Mouse (Mus musculus): ENCODE results near the gene Gsx1.

Gene Gsx1

GRCm38 (mm10) chr5:147188571-147188975 is at the start of gene Gsx1:
Gene Gsx1 (plus strand): TSS chr5:147188696.
- in situ Hi-C loops (cut with MboI, MseI): no loop called here

GRCm38 (mm10) chr5:147147340-147147739 is 41.2 kb upstream of the Gsx1 start:
- in situ Hi-C loops (cut with MboI, MseI): loop anchor here in 1 of 2 experiments (5.0 kb wide), 1 partner anchor 65 kb away; no protein-coding TSS in a partner anchor

GRCm38 (mm10) chr5:147154806-147155371 is 33.6 kb upstream of the Gsx1 start:
- in situ Hi-C loops (cut with MboI, MseI): no loop called here

DNA sequence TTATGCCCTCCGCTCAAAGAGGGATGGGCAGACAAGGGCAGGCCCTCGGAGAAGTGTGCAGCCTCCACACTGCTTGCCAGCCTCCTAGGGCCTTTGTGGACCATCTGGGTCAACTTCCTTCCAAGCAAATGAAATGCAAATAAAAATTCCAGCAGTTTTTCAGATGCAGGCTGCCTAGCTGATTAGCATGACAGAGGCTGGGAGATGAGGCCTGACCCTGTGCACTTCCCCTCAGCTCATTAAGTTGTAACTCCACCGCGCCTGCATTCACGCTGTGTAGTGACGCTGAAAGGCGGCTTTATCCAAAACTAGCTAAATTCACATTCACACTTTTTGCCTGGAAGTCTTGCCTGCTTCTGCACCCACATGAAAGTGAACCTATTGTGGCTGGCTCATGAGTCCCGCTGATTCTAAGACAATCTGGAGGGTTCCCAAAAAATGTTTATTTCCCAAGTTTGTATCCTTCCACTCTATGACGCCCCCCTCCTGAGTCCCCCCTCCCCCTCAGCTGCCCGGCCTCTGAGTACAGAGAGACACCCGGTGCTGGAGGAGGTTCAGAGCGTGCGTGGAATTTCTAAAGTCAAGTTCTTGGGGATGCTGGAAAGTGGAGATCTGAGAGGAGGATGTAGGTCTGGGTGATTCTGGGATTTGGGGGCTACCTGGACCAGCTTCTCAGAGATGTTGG is 32.9 kb upstream of the Gsx1 start:
- in situ Hi-C loops (cut with MboI, MseI): no loop called here

DNA sequence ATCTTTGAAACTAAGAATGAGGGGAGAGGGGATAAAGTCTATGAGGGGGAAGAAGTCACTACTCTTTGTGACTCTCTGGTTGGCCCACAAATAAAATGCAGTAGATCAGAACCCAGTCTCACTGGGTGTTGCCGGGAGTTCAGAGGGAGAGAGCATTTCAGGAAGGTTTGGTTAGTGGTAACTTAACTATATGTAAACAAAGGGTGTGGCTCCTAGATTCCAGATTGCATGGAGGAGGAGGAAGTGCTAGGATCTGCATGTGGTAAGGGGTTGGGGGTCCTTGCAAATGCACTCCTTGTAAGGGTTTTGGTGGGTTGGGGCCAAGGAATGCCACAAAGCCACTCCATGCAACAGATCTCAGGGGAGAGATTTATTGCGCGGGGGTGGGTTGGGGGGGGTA is 32.1 kb upstream of the Gsx1 start:
- in situ Hi-C loops (cut with MboI, MseI): no loop called here

- in situ Hi-C loops (cut with MboI, MseI): no loop called here
Measured at GRCm38 (mm10) chr5:147157441-147157840, 31.1 kb upstream of the Gsx1 start.

- in situ Hi-C loops (cut with MboI, MseI): no loop called here
Measured at GRCm38 (mm10) chr5:147159320-147159719, 29.2 kb upstream of the Gsx1 start.

DNA sequence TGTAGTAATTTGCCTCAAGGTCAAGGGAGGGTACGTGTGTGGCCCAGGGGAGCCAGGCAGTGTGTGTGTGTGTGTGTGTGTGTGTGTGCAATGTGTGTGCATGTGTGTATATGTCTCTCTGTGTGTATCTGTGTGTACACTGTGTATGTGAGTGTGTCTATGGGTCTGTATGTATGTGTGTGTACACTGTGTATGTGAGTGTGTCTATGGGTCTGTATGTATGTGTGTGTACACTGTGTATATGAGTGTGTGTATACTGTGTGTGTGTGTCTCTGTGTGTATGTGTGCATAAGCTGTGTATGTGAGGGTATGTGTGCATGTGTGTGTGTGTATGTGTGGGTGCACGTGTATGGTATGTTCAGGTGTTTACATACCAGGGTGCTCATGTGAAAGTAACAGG is 28.7 kb upstream of the Gsx1 start:
- in situ Hi-C loops (cut with MboI, MseI): no loop called here

GRCm38 (mm10) chr5:147165060-147165459 is 23.4 kb upstream of the Gsx1 start:
- in situ Hi-C loops (cut with MboI, MseI): no loop called here

DNA sequence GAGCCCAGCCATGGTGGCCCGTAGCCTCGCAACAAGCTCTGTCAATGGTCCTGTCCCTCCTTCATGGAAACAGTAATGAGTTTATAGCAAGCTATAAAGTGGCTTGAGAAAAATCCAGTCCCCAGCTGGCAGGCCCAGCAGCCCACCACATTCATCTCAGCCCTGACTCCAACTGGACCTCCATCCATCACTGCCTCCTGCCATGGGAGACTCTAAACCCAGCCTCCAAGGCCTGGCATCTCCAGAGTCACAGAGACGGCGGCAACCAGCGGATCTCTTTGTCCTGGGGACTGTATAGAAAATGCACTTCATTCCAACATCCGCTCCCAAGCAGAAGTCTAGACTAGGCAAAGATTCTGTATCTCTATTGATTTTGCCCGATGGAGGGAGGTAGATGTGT is 18.4 kb upstream of the Gsx1 start:
- in situ Hi-C loops (cut with MboI, MseI): no loop called here

- in situ Hi-C loops (cut with MboI, MseI): no loop called here
Measured at GRCm38 (mm10) chr5:147174046-147174445, 14.4 kb upstream of the Gsx1 start.

DNA sequence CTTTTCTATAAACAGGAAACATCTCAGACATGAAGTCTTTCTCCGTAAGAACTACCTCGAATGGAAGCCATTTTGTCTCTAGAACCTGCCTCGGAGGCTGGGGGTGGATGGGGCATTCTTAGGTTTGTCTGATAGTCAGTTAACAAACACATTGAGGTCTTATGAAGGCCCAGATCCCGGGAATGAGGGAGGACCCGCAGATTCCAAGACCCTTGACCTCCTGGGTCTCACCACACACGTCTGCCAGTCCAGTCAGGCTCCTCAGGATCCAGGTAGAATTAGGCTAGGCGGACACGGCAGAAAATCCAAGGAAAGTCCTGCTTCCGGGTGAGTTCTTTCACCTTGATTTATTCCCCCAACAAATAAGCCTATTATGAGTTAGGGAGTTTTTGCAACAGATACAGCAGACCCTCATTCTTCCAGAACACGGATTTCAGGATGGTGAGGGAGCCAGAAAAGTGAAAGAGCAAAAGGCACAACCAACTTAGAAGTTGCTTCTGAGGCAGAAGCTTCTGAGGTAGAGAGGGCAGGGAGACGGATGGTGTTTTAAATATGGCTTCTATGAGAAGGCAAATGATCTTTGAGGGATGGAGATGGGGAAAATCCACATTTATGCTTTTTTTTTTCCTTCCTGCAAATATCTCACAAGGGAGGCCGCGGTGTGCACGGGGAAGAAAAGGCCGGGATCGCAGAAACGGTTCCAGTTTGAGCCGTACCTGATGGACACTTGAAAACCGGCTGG is 3.2 kb upstream of the Gsx1 start:
- in situ Hi-C loops (cut with MboI, MseI): no loop called here

DNA sequence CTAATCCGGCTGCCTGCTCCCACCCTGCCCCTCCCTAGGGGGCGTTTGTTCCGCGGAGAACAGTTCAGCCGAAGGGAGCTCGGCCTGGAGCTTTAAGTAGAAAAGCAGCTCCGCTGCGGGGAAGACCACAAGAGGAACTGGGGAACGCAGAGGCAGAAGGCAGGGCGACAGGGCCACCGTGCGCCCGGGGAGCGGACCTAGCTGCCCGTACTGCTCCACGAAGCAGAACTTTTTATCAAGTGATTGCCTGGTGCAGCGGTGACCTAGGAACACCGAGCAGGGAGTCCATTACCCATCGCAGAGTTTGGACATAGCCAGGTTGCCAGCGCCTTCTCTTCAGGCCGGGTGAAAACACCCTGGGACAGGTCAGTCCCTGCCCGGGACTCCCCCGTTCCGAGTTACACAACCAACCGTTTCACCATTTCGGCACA is 2.5 kb upstream of the Gsx1 start:
- in situ Hi-C loops (cut with MboI, MseI): no loop called here

GRCm38 (mm10) chr5:147186781-147187551 is 1.5 kb upstream of the Gsx1 start:
- in situ Hi-C loops (cut with MboI, MseI): no loop called here

- in situ Hi-C loops (cut with MboI, MseI): no loop called here
Measured at GRCm38 (mm10) chr5:147187552-147188170, 835 bp upstream of the Gsx1 start.

GRCm38 (mm10) chr5:147189156-147189555 is 660 bp downstream of the Gsx1 start:
- in situ Hi-C loops (cut with MboI, MseI): no loop called here

DNA sequence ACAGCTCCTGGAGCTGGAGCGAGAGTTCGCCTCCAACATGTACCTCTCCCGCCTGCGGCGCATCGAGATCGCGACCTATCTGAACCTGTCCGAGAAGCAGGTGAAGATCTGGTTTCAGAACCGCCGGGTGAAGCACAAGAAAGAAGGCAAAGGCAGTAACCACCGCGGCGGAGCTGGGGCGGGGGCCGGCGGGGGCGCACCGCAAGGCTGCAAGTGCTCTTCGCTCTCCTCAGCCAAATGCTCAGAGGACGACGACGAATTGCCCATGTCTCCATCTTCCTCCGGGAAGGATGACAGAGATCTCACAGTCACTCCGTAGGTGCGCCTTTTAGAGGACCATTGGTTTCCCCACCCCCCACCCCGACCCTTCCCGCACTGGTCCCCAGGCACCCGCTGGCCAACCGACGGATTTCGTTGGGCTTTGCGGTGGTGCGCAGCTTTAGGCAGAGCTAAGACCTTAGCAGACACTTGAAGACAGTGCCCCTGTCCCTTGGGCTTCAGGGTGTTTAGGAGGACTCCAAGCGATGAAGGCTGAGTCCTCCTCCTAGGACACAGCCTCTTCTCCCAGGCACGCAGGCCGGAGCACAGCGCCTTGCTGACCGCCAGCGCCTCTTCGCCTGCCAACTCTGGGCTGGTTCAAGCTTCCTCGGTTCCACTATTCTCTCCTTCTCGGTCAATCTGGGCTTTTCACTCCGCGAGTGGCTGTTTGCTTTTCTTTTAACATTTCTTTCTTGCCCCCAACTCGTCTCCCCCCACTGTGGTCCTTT is 1.5 kb downstream of the Gsx1 start:
- in situ Hi-C loops (cut with MboI, MseI): no loop called here

DNA sequence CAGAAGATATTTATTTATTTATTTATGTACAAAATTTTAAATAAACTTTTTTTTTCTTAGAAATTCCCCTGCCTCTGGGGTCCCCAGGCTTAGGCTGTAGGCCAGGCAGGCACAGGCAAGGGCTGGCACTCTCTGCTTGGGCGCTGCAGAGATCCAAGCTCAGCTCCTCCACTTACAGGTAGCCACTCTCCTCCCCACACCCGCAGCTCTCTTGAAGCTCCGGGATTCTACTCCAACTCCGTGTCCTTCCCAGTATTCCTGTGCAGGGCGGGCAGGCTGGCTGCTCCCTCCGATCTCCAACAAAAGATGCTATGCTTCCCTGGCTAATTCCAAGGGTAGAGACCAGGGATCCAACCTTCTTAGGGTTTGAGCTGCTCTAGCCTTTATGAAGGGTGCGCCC is 2.4 kb downstream of the Gsx1 start:
- in situ Hi-C loops (cut with MboI, MseI): no loop called here

DNA sequence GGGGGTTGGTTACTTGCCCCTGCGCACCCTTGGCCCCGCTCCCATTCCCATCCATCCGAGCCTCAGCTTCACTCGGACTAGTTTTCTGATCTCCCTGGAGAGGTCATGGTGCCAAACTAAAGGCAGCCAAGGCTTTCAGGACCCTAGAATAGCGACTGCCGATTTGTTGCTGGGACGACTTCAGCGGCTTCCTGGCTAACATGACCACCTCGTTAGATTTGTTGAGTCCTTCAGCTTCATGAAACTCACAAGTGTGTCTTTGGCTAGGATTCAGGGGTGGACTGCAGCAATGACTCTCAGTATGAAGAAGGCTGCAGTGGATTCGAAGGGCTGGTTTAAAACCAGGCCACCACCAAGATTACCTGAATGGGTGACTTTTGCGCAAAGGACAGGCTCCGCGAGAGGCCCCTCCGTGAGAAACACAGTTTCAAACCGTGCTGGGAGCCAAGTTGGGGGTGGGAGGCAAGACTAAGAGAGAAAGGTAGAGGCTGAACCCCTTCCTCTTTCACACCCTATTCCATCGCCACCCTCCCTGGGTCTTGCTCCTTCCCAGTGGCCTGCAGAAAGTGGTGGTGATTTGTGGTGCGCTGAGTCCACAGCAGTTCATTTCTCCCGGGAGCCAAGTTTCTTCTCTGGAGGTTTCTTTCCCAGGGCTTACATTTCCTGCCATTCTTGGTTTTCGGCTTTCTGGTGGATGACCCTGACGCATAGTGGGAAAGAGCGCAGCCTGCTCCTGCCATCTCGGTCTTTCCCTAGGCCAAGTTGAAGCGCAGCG is 3.5 kb downstream of the Gsx1 start:
- in situ Hi-C loops (cut with MboI, MseI): no loop called here

DNA sequence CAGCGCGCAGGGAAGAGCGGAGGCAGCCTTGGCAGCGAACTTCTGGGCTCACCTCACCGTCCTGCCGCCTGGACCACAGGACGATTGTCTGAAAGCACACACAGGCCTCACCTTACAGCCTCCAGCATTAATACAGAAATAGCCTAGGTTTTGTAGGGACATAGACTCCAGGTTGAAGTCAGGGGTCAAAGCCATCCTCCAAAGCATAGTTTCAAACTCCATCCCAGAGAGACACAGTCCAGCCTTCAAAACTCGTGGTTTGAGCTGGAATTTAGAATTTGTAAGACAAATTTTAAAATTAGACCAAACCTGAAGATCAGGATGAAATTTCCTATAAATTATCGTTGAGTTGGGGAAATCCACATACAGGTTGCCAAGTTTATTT is 4.1 kb downstream of the Gsx1 start:
- in situ Hi-C loops (cut with MboI, MseI): no loop called here

Measured in T-helper 17 cell (primary cell).